Mouse (Mus musculus) midbrain, embryonic 16.5 days (tissue): Measurements from ENCODE around the gene Atp8a2. TPM values are rescaled to one million over a fixed set of nuclear protein-coding genes. Genes with fewer than 3 reads are reported as not detected.
"Not testable (repeated sequence)": the region's sequence is repeated elsewhere in the genome, so short reads cannot be mapped to it uniquely, and the experiment has no call there.

Source experiments
- ATAC-seq: fragments of 200-750 bp; cut with Nextera tagmentation; 2 replicates; pipeline ENCODE4 v1.8.0; 2017; ENCODE audit warnings: moderate TSS enrichment
- H3K27ac ChIP-seq: fragments of 300-500 bp; sonication (generic); 2 replicates; pipeline ENCODE4 v1.5.1; 2014; ENCODE audit warnings: mild to moderate bottlenecking, low read length, mixed read lengths
- H3K27me3 ChIP-seq: fragments of 300-500 bp; sonication (generic); 2 replicates; pipeline ENCODE4 v1.6.1; 2014; ENCODE audit warnings: low read depth, low read length, mixed read lengths; ENCODE audit not compliant: control insufficient read depth, insufficient read depth
- H3K36me3 ChIP-seq: fragments of 300-500 bp; sonication (generic); 2 replicates; pipeline ENCODE4 v1.6.1; 2014; ENCODE audit warnings: mild to moderate bottlenecking, low read length, moderate library complexity, mixed read lengths; ENCODE audit not compliant: control insufficient read depth, insufficient read depth
- H3K4me1 ChIP-seq: fragments of 300-500 bp; sonication (generic); 2 replicates; pipeline ENCODE4 v1.6.1; 2014; ENCODE audit warnings: mild to moderate bottlenecking, low read length, mixed read lengths; ENCODE audit not compliant: control insufficient read depth, insufficient read depth
- H3K4me2 ChIP-seq: fragments of 300-500 bp; sonication (generic); 2 replicates; pipeline ENCODE4 v1.6.1; 2014; ENCODE audit warnings: mild to moderate bottlenecking, low read length, mixed read lengths
- H3K4me3 ChIP-seq: fragments of 300-500 bp; sonication (generic); 2 replicates; pipeline ENCODE4 v1.5.1; 2014; ENCODE audit warnings: low read depth, mild to moderate bottlenecking, low read length, moderate library complexity, mixed read lengths
- H3K9ac ChIP-seq: fragments of 300-500 bp; sonication (generic); 2 replicates; pipeline ENCODE4 v1.6.1; 2014; ENCODE audit warnings: low read depth, low read length, mixed read lengths
- H3K9me3 ChIP-seq: fragments of 300-500 bp; sonication (generic); replicated peaks from 2 replicates; pipeline ENCODE4 v1.6.1; 2014; ENCODE audit warnings: mild to moderate bottlenecking, low read length, mixed read lengths; ENCODE audit not compliant: control insufficient read depth, poor library complexity, severe bottlenecking
- WGBS: fragments of 180-500 bp; shearing (Covaris S2); extraction: QIAGEN DNeasy Blood & Tissue Kit; methylation state at CpG from one replicate; pipeline ENCODE4 v1.1.7; 2014; 5-methylcytosine and 5-hydroxymethylcytosine counted together
- polyA plus RNA-seq: library from polyadenylated mRNA; unstranded; fragments of >200 nt; fragmentation: Nextera tagmentation; extraction: Ambion mirVana; gene quantifications from 2 replicates; pipeline ENCODE4 v1.2.1, GENCODE M21; 2015

Atp8a2 gene
- polyA plus RNA-seq, 1 experiment from 2014 or later = 45.6 TPM

DNA sequence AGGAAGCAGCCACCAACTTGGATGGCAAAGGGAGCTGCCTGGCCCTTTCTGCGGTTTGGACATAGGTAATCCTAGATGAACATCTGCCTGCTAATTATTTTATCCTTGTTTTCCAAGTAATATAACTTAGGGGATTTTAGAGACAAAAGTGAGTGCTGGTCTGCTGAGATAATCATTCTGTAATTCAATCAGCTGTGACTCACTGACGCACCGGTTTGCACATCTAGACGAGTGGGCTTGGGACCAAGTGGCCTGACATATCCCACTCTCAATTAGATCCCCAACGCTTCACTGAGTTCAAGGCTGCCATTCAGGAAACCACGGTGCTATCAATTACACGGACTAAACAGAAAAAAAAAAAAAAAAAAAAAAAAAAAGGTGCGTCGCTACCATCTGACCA, 236.0 kb downstream of the Atp8a2 start:
- 40% methylated on average over 9 of the region's 9 CpGs for WGBS
- H3K36me3 ChIP-seq = no peaks in the 10 kb centered on the region
- H3K9me3 ChIP-seq = no peaks in the 10 kb centered on the region
- no peak overlapping the region for H3K27ac ChIP-seq
- peaks cover 10% of the 10 kb centered on the region for H3K4me1 ChIP-seq
- no peak overlapping the region for H3K4me2 ChIP-seq
- no peak overlapping the region for H3K4me3 ChIP-seq
- no peaks in the 10 kb centered on the region for H3K27me3 ChIP-seq
- ATAC-seq = no peak
- no peak overlapping the region for H3K9ac ChIP-seq

DNA sequence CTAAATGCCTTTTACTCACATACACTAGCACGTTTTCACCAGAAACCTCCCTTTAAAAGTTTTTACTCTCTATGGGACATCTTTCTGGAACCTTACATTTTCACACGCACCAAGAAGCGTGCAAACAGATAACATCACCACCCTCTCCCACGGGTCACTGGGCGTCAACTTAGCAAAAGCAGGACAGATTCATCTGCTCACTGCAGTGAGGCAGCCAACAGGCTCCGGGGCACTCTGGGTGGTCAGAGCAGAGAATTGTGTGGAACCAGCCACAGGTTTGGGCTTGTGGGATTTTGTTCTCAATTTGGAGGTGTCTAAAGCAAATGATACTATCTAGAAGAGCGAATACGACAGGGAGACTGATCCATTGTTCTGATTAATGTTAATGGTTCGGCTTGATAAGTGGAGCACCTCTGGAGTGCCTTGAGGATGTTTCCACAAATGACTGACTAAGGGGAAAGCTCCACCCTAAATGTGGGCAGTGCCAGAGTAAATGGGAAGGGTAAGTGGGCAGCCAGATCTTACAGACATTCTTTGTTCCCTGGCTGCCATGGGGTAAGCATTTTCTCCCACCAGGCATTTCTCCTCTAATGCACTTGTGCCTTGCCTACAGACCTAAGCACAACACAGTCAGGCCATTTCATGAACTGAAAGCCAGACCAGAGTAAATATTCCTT, 236.6 kb downstream of the Atp8a2 start:
- Histone ChIP-seq H3K27ac (no peak overlapping the region), H3K36me3 (no peaks in the 10 kb centered on the region), H3K27me3 (no peaks in the 10 kb centered on the region), H3K4me1 (peaks cover 10% of the 10 kb centered on the region), H3K9ac (no peak overlapping the region), H3K9me3 (no peaks in the 10 kb centered on the region), H3K4me3 (no peak overlapping the region), H3K4me2 (no peak overlapping the region)
- 63% methylated on average over 9 of the region's 9 CpGs for WGBS
- ATAC-seq = no peak

DNA sequence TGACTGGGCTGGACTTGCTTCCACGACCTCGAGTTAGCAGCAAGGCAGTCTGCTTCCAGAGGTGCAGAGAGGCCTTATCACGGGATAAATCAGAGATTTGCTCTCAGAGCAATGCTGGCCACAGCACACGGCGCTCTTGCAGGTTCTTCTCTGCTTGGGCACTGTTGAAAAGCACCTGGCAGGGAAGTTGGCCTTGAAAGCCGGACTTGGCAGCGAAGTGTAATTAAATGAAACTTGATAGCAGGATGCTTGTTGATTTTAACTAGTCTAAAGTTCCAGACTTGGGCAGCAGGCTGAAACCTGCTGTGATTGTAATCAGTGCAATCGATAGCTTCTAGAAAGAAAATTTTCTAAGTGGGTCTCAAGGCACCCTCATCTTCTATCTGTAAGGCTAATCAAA, 237.3 kb downstream of the Atp8a2 start:
- no peak overlapping the region for H3K4me2 ChIP-seq
- no peak for ATAC-seq
- no peak overlapping the region for H3K27ac ChIP-seq
- H3K36me3 ChIP-seq = no peaks in the 10 kb centered on the region
- 63% methylated on average over 8 of the region's 8 CpGs for WGBS
- no peak overlapping the region for H3K9ac ChIP-seq
- H3K4me3 ChIP-seq = no peak overlapping the region
- H3K9me3 ChIP-seq = no peaks in the 10 kb centered on the region
- H3K27me3 ChIP-seq = no peaks in the 10 kb centered on the region
- H3K4me1 ChIP-seq = peaks cover 10% of the 10 kb centered on the region

DNA sequence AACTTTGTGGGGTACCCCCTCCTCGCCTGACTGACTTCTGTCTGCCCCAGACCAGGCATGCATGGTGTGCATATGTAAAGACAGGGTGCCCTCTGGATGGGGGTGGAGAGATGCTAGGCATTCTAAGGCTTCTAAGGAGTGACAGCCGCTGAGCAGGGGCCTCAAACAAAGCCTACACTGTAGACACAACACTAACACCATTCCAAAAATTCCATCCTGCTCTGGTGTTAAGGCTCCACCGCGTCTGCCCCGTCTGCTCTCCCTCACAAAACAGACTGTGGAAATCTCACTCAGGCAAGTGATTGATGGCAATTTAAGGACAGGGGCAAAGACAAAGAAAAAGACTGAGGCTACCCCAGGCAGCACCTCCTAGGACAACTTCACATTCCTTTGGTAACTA, 247.0 kb downstream of the Atp8a2 start:
- Histone ChIP-seq H3K4me1 (no peaks in the 10 kb centered on the region), H3K36me3 (no peaks in the 10 kb centered on the region), H3K9ac (no peak overlapping the region), H3K27ac (no peak overlapping the region), H3K4me3 (no peak overlapping the region), H3K27me3 (no peaks in the 10 kb centered on the region), H3K4me2 (no peak overlapping the region), H3K9me3 (no peaks in the 10 kb centered on the region)
- ATAC-seq = no peak
- WGBS = 15% methylated on average over 5 of the region's 5 CpGs

DNA sequence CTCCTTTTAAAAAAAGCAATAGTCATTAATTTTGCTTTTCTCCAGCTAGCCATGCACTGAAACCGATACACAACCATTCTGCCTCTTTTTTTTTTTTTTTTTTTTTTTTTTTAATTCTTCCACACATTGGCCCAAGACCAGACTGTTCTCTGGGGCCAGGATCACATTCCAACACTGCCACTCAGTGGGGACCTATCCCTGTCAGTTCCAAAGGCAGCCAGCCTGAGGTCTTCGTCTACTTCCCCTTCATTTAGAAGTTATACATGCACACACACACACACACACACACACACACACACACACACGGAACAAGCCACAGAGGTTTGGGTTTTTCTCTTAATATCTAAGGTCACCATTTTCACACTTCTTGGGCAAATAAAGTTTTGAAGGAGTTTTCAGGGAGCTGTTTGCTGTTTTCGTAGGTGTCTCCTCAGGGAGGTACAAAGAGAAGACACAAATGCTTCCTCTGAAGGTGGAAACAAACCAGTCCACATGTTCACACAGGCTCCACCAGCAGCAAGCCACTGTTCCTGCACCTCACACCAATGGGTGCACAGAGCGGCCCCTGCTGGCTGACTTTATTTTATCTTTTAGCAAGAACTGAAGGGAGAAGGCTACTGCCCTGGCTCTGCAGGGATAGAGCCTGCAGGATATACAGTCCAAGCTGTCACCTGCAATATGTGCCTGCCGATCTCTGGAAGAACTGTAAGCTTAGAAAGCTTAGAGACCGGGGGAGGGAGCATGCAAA, 253.9 kb downstream of the Atp8a2 start:
- H3K27ac ChIP-seq = no peak overlapping the region
- H3K4me3 ChIP-seq = no peak overlapping the region
- H3K4me2 ChIP-seq = no peak overlapping the region
- 33% methylated on average over 7 of the region's 7 CpGs for WGBS
- H3K4me1 ChIP-seq = peaks cover 3% of the 10 kb centered on the region
- ATAC-seq = peak; percentile 80
- H3K27me3 ChIP-seq = no peaks in the 10 kb centered on the region
- H3K36me3 ChIP-seq = no peaks in the 10 kb centered on the region
- peak overlapping the region; percentile 20; the same call in 1 of the 2 replicates for H3K9ac ChIP-seq
- H3K9me3 ChIP-seq = no peaks in the 10 kb centered on the region

DNA sequence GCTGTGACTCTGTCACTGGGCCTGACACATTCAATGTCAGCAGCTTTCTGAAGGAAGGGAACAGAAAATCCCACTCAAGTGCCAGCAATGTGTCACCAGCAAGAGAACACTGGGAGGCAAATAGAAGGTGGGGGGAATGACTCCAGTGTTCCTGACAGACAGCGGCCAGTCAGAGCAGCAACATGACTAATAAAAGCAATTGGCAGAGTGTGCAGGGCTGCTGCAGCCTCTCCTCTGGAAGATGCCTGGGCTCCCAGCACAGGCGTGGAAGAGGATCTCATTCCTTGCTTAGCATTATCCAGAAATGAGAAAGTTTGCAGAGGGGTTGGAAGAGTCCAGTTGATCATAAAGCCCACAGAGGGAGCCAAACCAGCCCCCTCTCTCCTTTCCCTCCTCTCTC, 254.8 kb downstream of the Atp8a2 start:
- Histone ChIP-seq H3K27ac (no peak overlapping the region), H3K4me3 (no peak overlapping the region), H3K36me3 (no peaks in the 10 kb centered on the region), H3K4me1 (peaks cover 3% of the 10 kb centered on the region), H3K9me3 (no peaks in the 10 kb centered on the region), H3K4me2 (no peak overlapping the region), H3K27me3 (no peaks in the 10 kb centered on the region), H3K9ac (no peak overlapping the region)
- 77% methylated on average over 2 of the region's 2 CpGs for WGBS
- ATAC-seq = no peak

DNA sequence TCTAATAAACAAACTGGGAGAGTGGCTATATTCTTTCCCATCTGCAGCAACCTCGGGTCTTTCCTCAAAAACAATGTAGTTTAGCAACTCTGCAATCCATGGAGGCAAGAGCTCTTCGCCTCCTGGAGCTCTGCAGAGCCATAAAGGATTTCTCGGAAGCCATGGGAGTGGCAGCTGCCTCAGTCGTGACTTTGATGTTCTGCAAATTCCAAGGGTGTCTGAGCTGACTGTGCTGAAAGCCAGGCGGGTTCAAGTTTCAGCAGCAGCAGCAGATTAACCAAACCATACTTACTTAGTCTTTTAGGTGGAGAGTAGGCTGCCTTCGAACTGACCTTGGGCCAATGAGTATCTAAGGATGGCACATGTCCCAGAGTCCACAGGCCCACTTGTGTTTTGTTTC, 264.6 kb downstream of the Atp8a2 start:
- H3K4me1 ChIP-seq = 0 out of 2 replicates have a peak, but pooled peaks cover 4% of the 10 kb centered on the region
- H3K4me3 ChIP-seq = no peak overlapping the region
- H3K9ac ChIP-seq = no peak overlapping the region
- 43% methylated on average over 6 of the region's 6 CpGs for WGBS
- H3K27ac ChIP-seq = no peak overlapping the region
- H3K27me3 ChIP-seq = no peaks in the 10 kb centered on the region
- no peaks in the 10 kb centered on the region for H3K36me3 ChIP-seq
- no peaks in the 10 kb centered on the region for H3K9me3 ChIP-seq
- H3K4me2 ChIP-seq = no peak overlapping the region
- ATAC-seq = no peak

DNA sequence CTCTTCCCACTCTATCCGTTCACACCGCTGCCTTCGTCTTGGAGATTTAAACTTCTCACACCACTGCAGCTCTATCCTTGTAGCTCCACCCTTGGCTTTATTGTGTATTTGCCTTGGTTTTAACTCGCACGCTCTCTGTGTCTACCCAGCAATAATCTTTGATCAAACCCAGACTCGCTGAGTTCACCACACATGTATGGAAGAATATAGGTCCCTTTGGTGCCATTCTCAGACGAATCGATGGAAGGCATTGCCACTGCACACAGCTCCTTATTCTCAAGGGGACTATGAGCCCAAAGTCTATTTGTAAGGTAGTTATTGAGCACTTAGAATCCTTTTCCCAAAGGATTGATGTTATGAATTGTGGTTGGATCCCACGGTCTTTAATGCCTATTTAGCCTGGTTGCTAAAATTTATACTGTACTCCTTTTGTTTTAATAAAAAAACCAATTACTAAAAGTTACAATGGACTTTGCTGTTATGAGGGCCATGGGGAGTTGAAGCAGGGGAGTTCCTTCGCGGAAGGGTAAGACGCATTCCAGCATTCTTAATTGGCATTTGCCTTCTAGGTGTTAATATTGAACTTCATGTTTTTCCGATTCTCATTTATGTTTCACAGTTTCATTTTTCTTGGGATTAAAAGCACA, 265.4 kb downstream of the Atp8a2 start:
- Histone ChIP-seq H3K4me1 (0 out of 2 replicates have a peak, but pooled peaks cover 3% of the 10 kb centered on the region), H3K27ac (no peak overlapping the region), H3K36me3 (no peaks in the 10 kb centered on the region), H3K4me2 (no peak overlapping the region), H3K9me3 (no peaks in the 10 kb centered on the region), H3K9ac (no peak overlapping the region), H3K4me3 (no peak overlapping the region), H3K27me3 (no peaks in the 10 kb centered on the region)
- 86% methylated on average over 13 of the region's 13 CpGs for WGBS
- ATAC-seq = no peak

DNA sequence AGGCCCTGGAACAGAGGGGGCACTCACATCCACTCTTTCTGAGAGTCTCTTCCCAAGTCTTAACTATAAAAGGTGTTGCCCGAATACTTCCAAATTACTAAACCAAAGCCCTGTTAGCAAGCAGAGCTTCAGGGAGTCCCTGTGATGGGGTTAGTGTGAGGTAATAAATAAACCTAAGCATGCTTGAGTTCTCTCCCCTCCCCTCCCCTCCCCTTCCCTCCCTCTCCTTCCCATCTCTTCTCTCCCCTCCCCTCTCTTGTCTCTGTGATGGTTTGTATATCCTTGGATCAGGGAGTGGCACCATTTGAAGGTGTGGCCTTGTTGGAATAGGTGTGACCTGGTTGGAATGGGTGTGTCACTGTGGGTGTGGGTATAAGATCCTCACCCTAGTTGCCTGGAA, 267.8 kb downstream of the Atp8a2 start:
- H3K36me3 ChIP-seq, H3K27me3 ChIP-seq, H3K4me3 ChIP-seq, H3K4me1 ChIP-seq, H3K27ac ChIP-seq, ATAC-seq, H3K9ac ChIP-seq, H3K4me2 ChIP-seq, H3K9me3 ChIP-seq: not testable (repeated sequence)
- WGBS = 89% methylated on average over 1 of the region's 1 CpGs
